Mouse (Mus musculus) hindbrain, embryonic 12.5 days (tissue): Measurements from ENCODE around the gene Mphosph9. TPM values are rescaled to one million over a fixed set of nuclear protein-coding genes. Genes with fewer than 3 reads are reported as not detected.
"Not testable (repeated sequence)": the region's sequence is repeated elsewhere in the genome, so short reads cannot be mapped to it uniquely, and the experiment has no call there.

ENCODE experiments used
- ATAC-seq: fragments of 200-750 bp; cut with Nextera tagmentation; 2 replicates; pipeline ENCODE4 v1.8.0; 2017; ENCODE audit warnings: moderate TSS enrichment; ENCODE audit not compliant: low FRiP score
- H3K27ac ChIP-seq: fragments of 300-500 bp; sonication (generic); 2 replicates; pipeline ENCODE4 v1.5.1; 2016; ENCODE audit warnings: mild to moderate bottlenecking
- H3K27me3 ChIP-seq: fragments of 300-500 bp; sonication (generic); 2 replicates; pipeline ENCODE4 v1.6.1; 2016; ENCODE audit warnings: mild to moderate bottlenecking
- H3K36me3 ChIP-seq: fragments of 300-500 bp; sonication (generic); 2 replicates; pipeline ENCODE4 v1.6.1; 2016; ENCODE audit warnings: mild to moderate bottlenecking
- H3K4me1 ChIP-seq: fragments of 300-500 bp; sonication (generic); 2 replicates; pipeline ENCODE4 v1.6.1; 2016
- H3K4me2 ChIP-seq: fragments of 300-500 bp; sonication (generic); replicated peaks from 2 replicates; pipeline ENCODE4 v1.6.1; 2016; ENCODE audit warnings: mild to moderate bottlenecking
- H3K4me3 ChIP-seq: fragments of 300-500 bp; sonication (generic); 2 replicates; pipeline ENCODE4 v1.5.1; 2016; ENCODE audit warnings: mild to moderate bottlenecking
- H3K9ac ChIP-seq: fragments of 300-500 bp; sonication (generic); 2 replicates; pipeline ENCODE4 v1.6.1; 2016; ENCODE audit warnings: mild to moderate bottlenecking, moderate library complexity
- H3K9me3 ChIP-seq: fragments of 300-500 bp; sonication (generic); replicated peaks from 2 replicates; pipeline ENCODE4 v1.6.1; 2016; ENCODE audit warnings: mild to moderate bottlenecking
- WGBS: fragments of 180-500 bp; shearing (Covaris S2); methylation state at CpG from one replicate; pipeline ENCODE4 v1.1.7; 2016; 5-methylcytosine and 5-hydroxymethylcytosine counted together
- polyA plus RNA-seq: library from polyadenylated mRNA; unstranded; fragments of >200 nt; fragmentation: Nextera tagmentation; extraction: Ambion mirVana; gene quantifications from 2 replicates; pipeline ENCODE4 v1.2.1, GENCODE M21; 2016

The Mphosph9 gene
- polyA plus RNA-seq, 1 experiment from 2014 or later = 18.6 TPM

DNA sequence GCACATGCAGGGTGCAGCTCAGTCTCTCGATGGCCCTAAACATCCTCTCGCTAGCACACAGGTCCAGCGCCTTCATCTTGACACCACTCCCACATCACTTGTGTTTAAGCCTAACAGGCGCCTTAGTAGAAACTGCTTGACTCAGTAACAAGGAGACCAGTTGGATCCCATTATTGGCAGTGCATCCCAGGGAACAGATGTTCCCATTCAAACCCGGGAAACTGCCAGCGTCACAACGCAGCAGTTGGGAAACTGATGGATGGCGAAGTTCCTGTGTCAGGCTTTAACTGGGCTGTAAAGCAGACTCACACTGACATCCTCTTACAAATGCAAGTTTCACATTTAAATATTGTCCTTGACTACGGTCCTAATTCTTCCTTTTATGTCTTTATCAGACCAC is 10.1 kb upstream of the Mphosph9 start:
- H3K36me3 ChIP-seq = no peaks in the 10 kb centered on the region
- H3K4me2 ChIP-seq = no peak overlapping the region
- WGBS = 35% methylated on average over 9 of the region's 9 CpGs
- peak overlapping the region; percentile 50 for H3K27ac ChIP-seq
- no peak overlapping the region for H3K4me3 ChIP-seq
- no peaks in the 10 kb centered on the region for H3K9me3 ChIP-seq
- H3K27me3 ChIP-seq = no peaks in the 10 kb centered on the region
- ATAC-seq = no peak
- peaks cover 44% of the 10 kb centered on the region for H3K4me1 ChIP-seq
- H3K9ac ChIP-seq = no peak overlapping the region

DNA sequence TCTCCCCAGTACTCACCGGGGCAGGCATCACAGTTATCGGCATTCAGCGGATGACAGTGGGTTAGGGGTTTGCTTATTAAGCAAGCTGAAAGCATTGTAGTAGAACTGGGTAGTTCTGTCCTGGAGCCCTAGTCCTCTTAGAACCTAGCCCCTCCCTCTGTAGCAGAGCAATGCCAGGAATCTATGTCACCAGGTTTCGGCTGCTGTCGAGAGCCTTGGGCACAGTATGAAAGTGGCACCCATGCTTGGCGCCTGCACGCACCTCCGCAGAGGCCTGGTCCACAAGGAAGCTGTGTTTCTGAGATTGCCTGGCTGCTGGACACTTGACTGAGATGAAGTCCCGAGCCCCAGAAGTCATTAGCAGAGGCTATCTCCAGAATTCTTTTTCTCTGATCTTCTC is 9.3 kb upstream of the Mphosph9 start:
- H3K9ac ChIP-seq = no peak overlapping the region
- WGBS = 87% methylated on average over 9 of the region's 9 CpGs

DNA sequence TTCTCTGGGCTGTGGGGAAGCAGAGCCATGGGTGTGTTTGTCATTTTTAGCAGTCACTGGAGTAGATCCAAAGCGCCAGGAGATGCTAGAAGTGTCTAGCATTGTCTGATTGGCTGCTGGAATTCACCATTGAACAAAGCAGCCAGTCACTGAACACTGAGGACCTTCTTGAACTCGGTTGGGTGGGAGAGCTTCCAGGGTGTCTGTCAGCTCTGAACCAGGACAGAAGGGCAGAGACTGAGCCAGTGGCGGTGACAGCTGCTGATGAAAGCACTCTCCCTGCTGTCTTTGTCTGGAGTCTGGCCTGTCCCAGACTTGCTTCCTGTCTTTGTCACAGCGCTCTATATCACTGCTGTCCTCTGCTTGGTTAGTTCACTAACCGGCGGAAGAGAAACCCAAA is 6.6 kb upstream of the Mphosph9 start:
- no peak overlapping the region for H3K4me2 ChIP-seq
- ATAC-seq = peak; percentile 87

More for the DNA sequence above, 9.3 kb upstream of the Mphosph9 start:
- no peak overlapping the region for H3K4me2 ChIP-seq
- H3K27ac ChIP-seq = no peak overlapping the region
- H3K4me3 ChIP-seq = no peak overlapping the region
- no peaks in the 10 kb centered on the region for H3K36me3 ChIP-seq
- ATAC-seq = no peak
- no peaks in the 10 kb centered on the region for H3K27me3 ChIP-seq
- peaks cover 44% of the 10 kb centered on the region for H3K4me1 ChIP-seq
- no peaks in the 10 kb centered on the region for H3K9me3 ChIP-seq

DNA sequence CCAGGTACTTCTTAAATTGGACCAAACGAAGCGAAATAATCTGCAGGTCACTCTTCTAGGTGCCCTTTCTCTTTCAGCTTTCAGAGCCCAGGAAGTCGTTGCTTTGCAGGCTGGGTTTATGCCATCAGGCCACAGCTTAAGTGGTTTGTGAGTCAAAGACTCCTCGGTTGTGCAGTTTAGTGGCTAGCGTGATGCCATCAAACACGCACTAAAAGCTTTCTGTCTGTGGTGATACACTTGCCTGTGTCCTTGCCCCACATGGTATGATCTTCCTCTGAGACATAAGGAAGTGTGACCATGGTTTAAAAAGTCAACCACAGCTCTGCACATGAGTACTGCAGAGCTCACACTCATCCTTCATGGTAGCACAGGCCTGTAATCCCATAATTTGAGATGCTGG is 2.3 kb upstream of the Mphosph9 start:
- H3K36me3 ChIP-seq = no peaks in the 10 kb centered on the region
- no peak overlapping the region for H3K27ac ChIP-seq
- H3K4me2 ChIP-seq = no peak overlapping the region
- no peak overlapping the region for H3K9ac ChIP-seq
- no peaks in the 10 kb centered on the region for H3K27me3 ChIP-seq
- ATAC-seq = no peak
- H3K9me3 ChIP-seq = no peaks in the 10 kb centered on the region
- no peak overlapping the region for H3K4me3 ChIP-seq
- peaks cover 31% of the 10 kb centered on the region for H3K4me1 ChIP-seq
- WGBS = 90% methylated on average over 6 of the region's 6 CpGs

More for the DNA sequence above, 6.6 kb upstream of the Mphosph9 start:
- H3K27ac ChIP-seq = peak overlapping the region; percentile 88
- no peaks in the 10 kb centered on the region for H3K9me3 ChIP-seq
- WGBS = 23% methylated on average over 6 of the region's 6 CpGs
- no peak overlapping the region; the same call in 1 of the 2 replicates for H3K4me3 ChIP-seq
- no peaks in the 10 kb centered on the region for H3K27me3 ChIP-seq
- H3K4me1 ChIP-seq = peaks cover 43% of the 10 kb centered on the region
- H3K36me3 ChIP-seq = no peaks in the 10 kb centered on the region
- peak overlapping the region; percentile 18; the same call in 1 of the 2 replicates for H3K9ac ChIP-seq

DNA sequence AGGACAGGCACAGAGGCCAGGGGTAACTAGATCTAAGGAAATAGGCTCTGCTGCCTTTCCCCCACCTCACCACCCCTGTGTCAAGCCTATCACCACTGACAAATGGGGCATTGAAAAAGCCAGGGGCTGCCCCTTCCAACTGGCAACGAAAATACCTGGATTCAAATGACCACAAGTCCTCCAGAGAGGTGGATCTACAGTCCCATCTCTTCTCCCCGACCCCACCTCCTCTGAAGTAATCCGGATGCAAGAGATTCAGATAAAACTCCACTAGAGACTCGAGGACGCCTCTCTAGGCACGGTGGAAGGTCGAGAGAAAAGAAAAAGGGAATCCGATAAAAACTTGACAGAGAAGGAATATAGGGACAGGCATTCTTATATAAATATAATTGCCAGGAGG is 943 bp downstream of the Mphosph9 start:
- Histone ChIP-seq H3K4me2 (peak overlapping the region; percentile 93), H3K9ac (peak overlapping the region; percentile 83)

DNA sequence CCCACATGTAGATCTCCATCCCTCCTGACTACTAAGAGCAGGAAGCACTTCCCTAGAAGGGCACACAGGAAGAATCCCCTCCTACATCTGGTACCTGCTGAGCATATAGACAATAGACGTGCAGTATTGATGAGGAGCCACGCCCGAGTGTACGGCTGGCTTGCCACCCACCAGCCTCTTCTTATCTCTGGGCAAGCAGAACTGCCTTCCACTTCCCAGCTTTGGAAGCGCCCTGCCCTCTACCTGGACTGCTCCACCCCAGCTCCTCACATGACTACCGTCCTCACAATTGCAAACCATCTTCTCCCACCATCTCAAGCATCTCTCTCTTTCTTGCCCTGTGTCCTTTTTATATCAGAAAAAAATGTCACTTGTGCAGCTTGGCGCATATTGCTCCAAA is 10.1 kb downstream of the Mphosph9 start:
- no peak overlapping the region for H3K4me3 ChIP-seq
- H3K4me1 ChIP-seq = no peaks in the 10 kb centered on the region
- no peak for ATAC-seq
- WGBS = 91% methylated on average over 7 of the region's 7 CpGs
- no peak overlapping the region for H3K4me2 ChIP-seq
- no peaks in the 10 kb centered on the region for H3K27me3 ChIP-seq
- no peak overlapping the region for H3K27ac ChIP-seq
- H3K9me3 ChIP-seq = no peaks in the 10 kb centered on the region; the same call in 1 of the 2 replicates
- peaks cover 75% of the 10 kb centered on the region for H3K36me3 ChIP-seq
- no peak overlapping the region for H3K9ac ChIP-seq

More for the DNA sequence above, 943 bp downstream of the Mphosph9 start:
- Histone ChIP-seq H3K27ac (peak overlapping the region; percentile 97), H3K36me3 (peaks cover 17% of the 10 kb centered on the region), H3K4me1 (peaks cover 15% of the 10 kb centered on the region), H3K9me3 (no peaks in the 10 kb centered on the region), H3K4me3 (peak overlapping the region; percentile 77), H3K27me3 (no peaks in the 10 kb centered on the region)
- 2% methylated on average over 8 of the region's 8 CpGs for WGBS
- no peak for ATAC-seq

DNA sequence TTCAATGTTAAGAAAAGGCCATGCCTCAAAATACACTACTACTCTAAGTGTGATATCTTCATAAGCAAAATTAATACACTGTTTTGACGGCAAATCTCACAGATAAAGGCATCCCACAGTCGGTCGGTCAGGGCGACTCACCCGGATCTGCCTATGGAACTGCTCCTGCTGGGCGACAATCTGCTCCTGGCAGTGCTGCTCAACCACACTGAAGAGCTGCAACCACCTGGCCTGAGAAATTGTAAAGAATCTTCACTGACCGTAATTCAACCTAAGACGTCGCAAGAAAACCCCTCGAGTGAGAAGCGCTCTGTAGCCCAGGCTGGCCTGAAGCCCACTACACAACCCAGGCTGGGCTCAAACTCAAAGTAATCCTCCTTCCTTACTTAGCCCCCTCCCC is 11.8 kb downstream of the Mphosph9 start:
- no peak for ATAC-seq
- no peaks in the 10 kb centered on the region for H3K4me1 ChIP-seq
- H3K36me3 ChIP-seq = peaks cover 81% of the 10 kb centered on the region
- peaks cover 6% of the 10 kb centered on the region for H3K9me3 ChIP-seq
- H3K4me2 ChIP-seq = no peak overlapping the region
- H3K27me3 ChIP-seq = no peaks in the 10 kb centered on the region
- H3K27ac ChIP-seq = no peak overlapping the region
- no peak overlapping the region for H3K4me3 ChIP-seq
- WGBS = 91% methylated on average over 11 of the region's 11 CpGs
- H3K9ac ChIP-seq = no peak overlapping the region

DNA sequence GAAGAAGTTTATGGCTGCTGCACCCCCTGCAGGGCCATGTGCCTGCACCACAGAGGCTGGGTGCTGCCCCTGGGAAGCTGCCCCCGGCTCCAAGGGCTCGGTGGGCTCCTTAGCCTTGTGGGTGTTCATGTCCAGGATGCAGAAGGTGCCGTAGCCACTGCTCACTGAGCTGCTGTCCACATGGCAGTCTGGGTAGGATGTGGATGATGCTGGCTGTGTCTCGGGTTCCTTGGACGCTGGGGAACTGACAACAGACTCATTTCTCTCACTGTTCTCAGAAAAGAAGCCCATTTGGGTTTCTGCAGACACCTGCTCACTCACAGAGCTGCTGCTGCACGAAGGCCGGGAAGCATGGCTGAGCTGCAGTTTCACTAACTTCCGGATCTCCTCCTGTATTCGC is 12.3 kb downstream of the Mphosph9 start:
- no peak for ATAC-seq
- WGBS = 95% methylated on average over 9 of the region's 9 CpGs

DNA sequence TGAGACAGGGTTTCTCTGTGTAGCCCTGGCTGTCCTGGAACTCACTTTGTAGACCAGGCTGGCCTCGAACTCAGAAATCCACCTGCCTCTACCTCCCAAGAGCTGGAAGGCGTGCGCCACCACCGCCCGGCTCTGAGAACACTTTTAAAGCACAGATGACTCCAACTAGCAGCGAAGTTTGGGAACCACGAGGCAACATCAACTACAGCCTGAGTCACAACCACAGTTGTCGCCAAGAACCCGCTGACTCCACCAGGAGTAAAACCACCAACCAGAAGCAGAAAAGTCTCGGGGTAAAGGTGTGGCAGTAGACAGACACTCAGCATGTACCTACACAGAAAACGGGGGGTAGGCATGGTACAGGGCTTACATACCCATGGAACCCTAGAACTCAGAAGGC is 17.7 kb downstream of the Mphosph9 start:
- WGBS = 96% methylated on average over 11 of the region's 11 CpGs
- no peak for ATAC-seq
- no peak overlapping the region for H3K4me3 ChIP-seq
- no peak overlapping the region for H3K4me2 ChIP-seq
- H3K27ac ChIP-seq = no peak overlapping the region
- no peaks in the 10 kb centered on the region for H3K4me1 ChIP-seq
- no peak overlapping the region for H3K9ac ChIP-seq
- H3K9me3 ChIP-seq = peaks cover 6% of the 10 kb centered on the region
- H3K27me3 ChIP-seq = no peaks in the 10 kb centered on the region
- H3K36me3 ChIP-seq = peaks cover 83% of the 10 kb centered on the region

More for the DNA sequence above, 12.3 kb downstream of the Mphosph9 start:
- Histone ChIP-seq H3K4me2 (no peak overlapping the region), H3K9ac (no peak overlapping the region), H3K27me3 (no peaks in the 10 kb centered on the region), H3K27ac (no peak overlapping the region), H3K9me3 (peaks cover 6% of the 10 kb centered on the region), H3K4me1 (no peaks in the 10 kb centered on the region), H3K4me3 (no peak overlapping the region), H3K36me3 (peaks cover 81% of the 10 kb centered on the region)

DNA sequence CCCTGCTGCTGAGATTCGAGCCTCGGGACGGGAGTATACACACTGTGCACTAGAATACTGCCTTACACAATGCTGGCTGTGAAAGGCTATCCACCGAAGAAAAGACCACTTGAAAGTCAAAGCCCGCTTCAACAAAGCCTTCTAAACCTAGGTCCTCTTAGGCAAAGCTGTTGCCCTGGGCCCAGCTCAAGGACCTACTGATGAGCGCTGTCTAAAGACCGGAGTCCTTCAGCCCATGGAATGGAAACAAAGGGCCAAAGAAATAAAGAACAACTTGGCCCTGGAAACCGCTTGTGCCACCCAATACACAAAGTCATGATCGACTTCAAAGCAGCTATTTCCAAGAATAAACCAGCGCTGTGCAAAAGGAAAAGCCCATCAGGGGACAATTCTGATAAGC is 18.6 kb downstream of the Mphosph9 start:
- H3K36me3 ChIP-seq = peaks cover 78% of the 10 kb centered on the region
- no peak overlapping the region for H3K4me2 ChIP-seq
- ATAC-seq = no peak
- H3K27me3 ChIP-seq = no peaks in the 10 kb centered on the region
- no peak overlapping the region for H3K4me3 ChIP-seq
- WGBS = 86% methylated on average over 10 of the region's 10 CpGs
- no peak overlapping the region for H3K27ac ChIP-seq
- no peak overlapping the region for H3K9ac ChIP-seq
- peaks cover 6% of the 10 kb centered on the region for H3K9me3 ChIP-seq
- no peaks in the 10 kb centered on the region for H3K4me1 ChIP-seq

DNA sequence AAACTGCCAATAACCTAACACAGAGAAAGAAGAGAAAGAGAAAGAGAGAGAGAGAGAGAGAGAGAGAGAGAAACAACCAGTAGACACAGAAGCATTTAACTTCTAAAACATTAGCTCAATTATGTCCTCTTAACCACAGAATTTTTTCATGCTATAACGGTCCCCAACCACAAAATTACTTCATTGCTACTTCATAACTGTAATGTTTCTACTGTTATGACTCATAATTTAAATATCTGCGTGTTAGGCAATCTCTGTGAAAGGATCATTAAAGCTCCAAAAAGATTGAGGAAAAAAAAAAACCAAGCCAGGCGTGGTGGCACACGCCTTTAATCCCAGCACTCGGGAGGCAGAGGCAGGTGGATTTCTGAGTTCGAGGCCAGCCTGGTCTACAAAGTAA is 24.9 kb downstream of the Mphosph9 start:
- not testable (repeated sequence) for H3K9me3 ChIP-seq, H3K4me2 ChIP-seq, H3K4me3 ChIP-seq, H3K9ac ChIP-seq, ATAC-seq, H3K27me3 ChIP-seq, H3K4me1 ChIP-seq, H3K27ac ChIP-seq
- WGBS = 95% methylated on average over 6 of the region's 6 CpGs
- H3K36me3 ChIP-seq = peaks cover 68% of the 10 kb centered on the region

DNA sequence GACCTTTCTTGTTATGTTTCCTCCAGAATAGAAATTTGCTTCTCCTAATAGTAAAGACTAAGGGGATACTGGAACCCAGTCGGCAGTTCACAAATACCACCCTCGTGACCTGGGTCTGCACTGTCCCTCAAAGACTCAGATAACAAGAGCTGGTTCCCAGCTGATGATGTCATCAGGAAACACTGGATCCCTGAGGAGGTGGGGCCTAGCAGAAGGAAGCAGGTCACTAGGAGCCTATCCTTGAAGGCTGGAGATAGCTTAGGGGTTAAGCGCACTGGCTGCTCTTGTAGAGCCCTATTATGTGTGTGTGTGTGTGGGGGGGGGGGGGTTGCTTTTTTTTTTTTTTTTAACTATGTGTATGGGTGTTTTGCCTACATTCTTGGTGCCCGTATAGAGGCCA is 27.6 kb downstream of the Mphosph9 start:
- H3K4me2 ChIP-seq = no peak overlapping the region
- H3K4me3 ChIP-seq = no peak overlapping the region
- WGBS = 68% methylated on average over 4 of the region's 4 CpGs
- H3K36me3 ChIP-seq = peaks cover 69% of the 10 kb centered on the region
- ATAC-seq = no peak
- no peaks in the 10 kb centered on the region for H3K4me1 ChIP-seq
- H3K9me3 ChIP-seq = no peaks in the 10 kb centered on the region
- no peak overlapping the region for H3K27ac ChIP-seq
- H3K27me3 ChIP-seq = no peaks in the 10 kb centered on the region
- H3K9ac ChIP-seq = no peak overlapping the region

DNA sequence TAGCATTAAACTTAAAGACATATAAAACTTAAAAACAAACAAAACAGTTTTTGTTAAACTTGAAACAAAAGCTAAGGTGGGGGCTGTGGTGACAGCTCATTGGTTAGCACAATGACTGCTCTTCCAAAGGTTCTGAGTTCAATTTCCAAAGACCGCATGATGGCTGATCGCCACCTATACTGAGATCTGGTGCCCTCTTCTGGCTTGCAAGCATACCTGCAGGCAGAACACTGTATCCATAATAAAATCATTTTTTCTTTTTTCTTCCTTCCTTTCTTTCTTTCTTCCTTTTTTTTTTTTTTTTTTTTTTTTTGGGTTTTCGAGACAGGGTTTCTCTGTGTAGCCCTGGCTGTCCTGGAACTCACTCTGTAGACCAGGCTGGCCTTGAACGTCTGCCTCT is 28.5 kb downstream of the Mphosph9 start:
- H3K4me1 ChIP-seq, H3K4me3 ChIP-seq, H3K9me3 ChIP-seq, ATAC-seq, H3K27me3 ChIP-seq, H3K9ac ChIP-seq, H3K4me2 ChIP-seq, H3K27ac ChIP-seq: not testable (repeated sequence)
- peaks cover 70% of the 10 kb centered on the region for H3K36me3 ChIP-seq
- 73% methylated on average over 4 of the region's 4 CpGs for WGBS
